Mouse (Mus musculus) embryonic stem cell, embryonic (primary cell): ENCODE results near the gene Kcnmb2.

Experiments used
- CTCF ChIA-PET, 4 experiments: fragments of 300-600 bp in 2 of 4; fragments of 350-600 bp in 2 of 4; sonication (Branson Sonifier 250); formaldehyde crosslinking; loops; one replicate each; lab custom pipeline; 2022; ENCODE audit warnings: inconsistent platforms in 2 of 4; lab: Charles Lee
- POLR2A ChIA-PET, 4 experiments: fragments of 300-600 bp in 2 of 4; fragments of 350-600 bp in 2 of 4; sonication (Branson Sonifier 250); formaldehyde crosslinking; loops; one replicate each; lab custom pipeline; 2022; ENCODE audit warnings: antibody characterized with exemption in 4 of 4, inconsistent platforms in 1 of 4; lab: Charles Lee

Kcnmb2 gene

DNA sequence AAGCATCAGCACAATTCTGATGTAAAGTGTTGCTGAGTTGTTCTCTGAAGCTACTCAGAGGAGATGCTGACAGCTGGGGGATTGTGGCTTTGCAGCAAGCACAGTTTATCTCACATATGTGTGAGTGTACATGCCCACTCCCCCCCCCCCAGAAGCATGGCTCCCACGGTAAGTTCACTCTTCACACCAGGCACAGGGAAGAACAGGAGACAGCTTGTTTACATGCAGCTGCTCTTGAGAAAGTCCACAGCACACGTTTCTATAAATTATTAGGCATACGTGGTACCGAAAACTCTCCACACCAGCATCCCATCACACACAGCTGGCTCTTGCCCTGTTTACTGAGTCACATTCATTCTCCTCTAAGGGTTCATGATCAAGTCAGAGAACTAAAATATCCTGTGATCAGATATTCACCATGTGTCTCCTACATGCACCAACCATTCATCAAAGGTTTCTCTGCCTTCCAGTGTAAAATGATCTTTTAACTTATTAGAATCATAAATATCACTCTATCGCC is 89.3 kb downstream of the Kcnmb2 start:
- ChIA-PET POLR2A (interaction anchor here in 1 of 4 experiments (0.7 to 1.1 kb wide), 2 partner anchors 135 to 405 kb away, joined by 3 to 8 read pairs; no protein-coding TSS in a partner anchor), CTCF (no interaction called here)

- POLR2A ChIA-PET, result interaction anchor here in 1 of 4 experiments (0.6 kb wide), 1 partner anchor 518 kb away, joined by 3 read pairs; the partner anchor contains the start of gene Mfn1
- CTCF ChIA-PET, result no interaction called here
Measured at GRCm38 (mm10) chr3:32011566-32011965, 109.3 kb downstream of the Kcnmb2 start.

- CTCF ChIA-PET, result no interaction called here
- POLR2A ChIA-PET, result interaction anchor here in 1 of 4 experiments (0.6 kb wide), 1 partner anchor 517 kb away, joined by 3 read pairs; the partner anchor contains the start of gene Mfn1
Measured at GRCm38 (mm10) chr3:32012205-32012931, 110.1 kb downstream of the Kcnmb2 start.

DNA sequence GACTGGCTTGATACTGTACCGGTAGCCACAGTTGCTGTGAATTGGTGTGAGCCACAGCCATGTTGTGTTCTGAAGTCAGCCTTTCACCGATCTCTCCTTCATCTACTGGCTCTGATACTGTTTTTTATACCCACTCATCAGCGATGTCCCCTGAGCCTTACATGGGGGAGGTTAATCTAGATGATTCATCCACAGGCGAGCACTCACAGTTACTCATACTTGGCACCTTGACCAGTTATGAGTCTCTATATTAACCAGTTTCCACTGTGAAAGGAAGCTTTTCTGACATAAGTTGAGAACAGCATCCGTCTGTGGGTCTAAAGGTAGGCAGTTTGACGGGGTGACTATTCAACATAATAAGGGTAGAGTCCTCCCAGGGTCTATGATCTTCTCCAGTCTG is 118.7 kb downstream of the Kcnmb2 start:
- CTCF ChIA-PET, result interaction anchor here in 1 of 4 experiments (0.5 kb wide), 1 partner anchor 11 kb away, joined by 3 read pairs; no protein-coding TSS in a partner anchor

DNA sequence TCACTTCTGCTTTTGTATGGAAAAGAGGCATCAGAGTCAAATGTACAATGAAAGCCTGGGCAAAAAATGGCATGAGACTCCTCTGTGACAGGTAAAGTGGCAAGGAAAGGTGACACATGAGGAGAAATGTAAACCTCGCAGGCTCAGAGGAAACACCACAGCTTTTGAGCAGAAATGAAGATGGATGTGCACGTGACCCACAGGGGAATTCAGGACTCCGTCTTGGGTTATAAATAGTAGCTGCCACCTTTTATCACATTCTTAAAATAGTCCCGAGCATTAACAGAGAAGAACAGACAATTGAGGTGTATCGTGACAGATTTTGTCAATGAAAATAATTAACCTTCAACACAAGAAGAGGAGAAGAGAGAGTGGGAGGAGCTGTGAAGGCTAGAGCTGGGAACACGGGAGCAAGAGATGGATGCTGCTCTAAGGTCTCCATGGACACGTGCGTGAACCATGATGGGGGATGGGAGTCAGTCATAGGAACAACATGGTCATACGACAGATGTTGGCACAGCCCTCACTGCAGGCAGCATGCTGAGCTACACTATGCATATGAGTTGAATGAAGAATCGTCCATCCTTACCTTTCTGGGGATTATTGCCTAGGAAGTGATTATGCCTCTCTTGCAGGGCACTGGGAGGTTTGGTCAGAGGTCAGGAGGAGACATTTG is 127.2 kb downstream of the Kcnmb2 start:
- POLR2A ChIA-PET, result no interaction called here
- CTCF ChIA-PET, result no interaction called here

More for the DNA sequence above, 118.7 kb downstream of the Kcnmb2 start:
- POLR2A ChIA-PET, result no interaction called here

GRCm38 (mm10) chr3:32032381-32032780 is 130.1 kb downstream of the Kcnmb2 start:
- CTCF ChIA-PET, result interaction anchor here in 2 of 4 experiments (0.6 to 0.7 kb wide), 3 partner anchors 11 to 146 kb away, joined by 3 to 5 read pairs (median 3); no protein-coding TSS in a partner anchor
- POLR2A ChIA-PET, result interaction anchor here in 1 of 4 experiments (0.6 to 0.7 kb wide), 2 partner anchors 66 to 147 kb away, joined by 4 read pairs; no protein-coding TSS in a partner anchor

GRCm38 (mm10) chr3:32043814-32044213 is 141.5 kb downstream of the Kcnmb2 start:
- POLR2A ChIA-PET, result no interaction called here
- CTCF ChIA-PET, result no interaction called here

GRCm38 (mm10) chr3:32048777-32049176 is 146.5 kb downstream of the Kcnmb2 start:
- ChIA-PET POLR2A (no interaction called here), CTCF (no interaction called here)

DNA sequence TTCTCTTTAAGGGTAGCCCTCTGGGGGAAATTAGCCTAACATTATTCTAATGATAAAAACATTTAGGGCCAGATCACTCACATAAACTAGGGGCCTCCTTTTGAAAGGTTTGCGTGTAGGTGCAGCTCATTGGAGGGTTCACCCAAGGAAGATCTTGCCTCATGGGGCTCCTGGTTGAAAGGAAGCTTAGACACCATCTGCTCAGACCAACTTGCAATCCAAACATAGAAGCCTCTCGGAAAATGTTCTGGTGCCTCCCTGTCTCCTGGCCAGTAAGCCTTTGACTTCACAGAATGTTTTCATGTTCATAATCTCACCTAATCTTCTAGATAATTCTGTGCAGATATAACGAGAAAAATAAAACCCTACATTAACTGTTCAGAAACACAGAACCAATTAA is 150.3 kb downstream of the Kcnmb2 start:
- CTCF ChIA-PET, result no interaction called here

DNA sequence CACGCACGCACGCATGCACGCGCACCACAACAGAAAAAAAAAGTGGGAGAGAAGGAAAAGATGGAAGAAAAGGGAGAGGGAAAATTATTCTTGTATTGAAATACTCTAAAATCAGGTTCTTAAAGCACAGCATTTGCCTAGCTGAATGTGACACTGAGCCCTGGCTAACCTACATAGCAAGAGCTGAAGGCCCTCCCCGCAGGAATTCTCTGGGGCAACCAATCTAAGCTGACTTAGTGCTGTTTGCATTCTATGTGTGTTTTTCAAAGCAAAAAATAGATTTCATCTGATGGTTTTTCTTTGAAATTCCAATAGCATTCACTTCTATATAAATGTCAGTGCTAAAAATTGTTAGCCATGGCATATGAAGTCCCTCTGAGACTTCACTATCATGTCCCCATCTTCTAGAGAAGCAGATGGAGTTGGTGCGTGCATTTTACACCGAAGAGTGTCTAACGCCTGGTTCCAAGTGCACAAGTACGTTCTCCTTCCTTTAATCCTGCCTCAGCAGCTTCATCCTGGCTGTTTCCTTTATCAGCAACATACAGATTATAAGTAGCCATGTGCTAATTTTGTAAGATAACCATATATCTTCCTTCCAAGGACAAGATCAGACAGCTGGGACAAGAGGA is 151.4 kb downstream of the Kcnmb2 start:
- POLR2A ChIA-PET, result interaction anchor here in 1 of 4 experiments (1.4 kb wide), 1 partner anchor 12 kb away, joined by 4 read pairs; no protein-coding TSS in a partner anchor
- CTCF ChIA-PET, result no interaction called here

More for the DNA sequence above, 150.3 kb downstream of the Kcnmb2 start:
- POLR2A ChIA-PET, result no interaction called here

DNA sequence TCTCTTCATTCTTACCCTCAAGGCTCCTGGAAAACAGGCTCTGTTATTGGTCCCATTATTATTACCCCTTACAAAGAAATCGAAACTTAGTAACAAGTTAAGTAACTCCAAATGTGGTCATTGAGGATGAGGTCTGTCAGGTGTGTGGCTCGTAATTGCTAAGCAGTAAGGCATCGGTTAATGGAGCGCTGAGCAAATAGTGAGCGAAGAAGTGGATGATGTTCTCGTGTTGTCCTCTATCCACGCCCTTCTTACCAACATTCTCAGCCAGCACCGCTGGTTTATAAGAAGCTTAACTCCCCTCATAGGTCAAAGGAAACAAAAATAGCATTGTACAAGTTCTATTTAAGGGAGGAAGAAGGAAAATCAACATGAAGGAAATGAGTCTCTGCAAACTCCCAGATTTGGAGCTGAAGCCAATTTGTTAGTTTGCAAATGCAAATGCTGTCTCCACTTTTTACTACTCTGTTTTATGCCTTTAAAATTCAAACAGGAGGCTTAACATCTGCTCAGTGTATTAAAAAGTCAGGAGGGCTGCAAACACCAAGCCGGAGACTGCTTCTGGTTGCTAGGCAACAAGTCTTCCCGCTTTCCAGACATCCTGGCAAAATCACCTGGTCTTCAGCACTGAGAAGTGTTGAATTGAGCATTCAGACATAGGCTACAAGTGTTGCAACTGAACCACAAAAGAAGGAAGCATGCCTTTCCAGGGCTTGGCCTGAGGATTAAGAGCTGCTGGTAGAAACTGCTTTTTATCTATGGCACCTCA is 157.8 kb downstream of the Kcnmb2 start:
- ChIA-PET POLR2A (interaction anchor here in 1 of 4 experiments (1.2 to 1.6 kb wide), 2 partner anchors 7 to 9 kb away, joined by 3 to 7 read pairs; no protein-coding TSS in a partner anchor), CTCF (interaction anchor here in 1 of 4 experiments (0.8 kb wide), 1 partner anchor 24 kb away, joined by 3 read pairs; no protein-coding TSS in a partner anchor)

- POLR2A ChIA-PET, result interaction anchor here in 1 of 4 experiments (0.5 to 0.8 kb wide), 2 partner anchors 27 to 255 kb away, joined by 3 read pairs; no protein-coding TSS in a partner anchor
- CTCF ChIA-PET, result no interaction called here
Measured at GRCm38 (mm10) chr3:32062685-32063084, 160.4 kb downstream of the Kcnmb2 start.

- ChIA-PET CTCF (no interaction called here), POLR2A (interaction anchor here in 1 of 4 experiments (0.8 kb wide), 1 partner anchor 41 kb away, joined by 3 read pairs; no protein-coding TSS in a partner anchor)
Measured at GRCm38 (mm10) chr3:32063312-32063711, 161.0 kb downstream of the Kcnmb2 start.

GRCm38 (mm10) chr3:32067004-32067935 is 165.0 kb downstream of the Kcnmb2 start:
- CTCF ChIA-PET, result interaction anchor here in 1 of 4 experiments (1.0 kb wide), 1 partner anchor 277 kb away, joined by 3 read pairs; no protein-coding TSS in a partner anchor
- POLR2A ChIA-PET, result interaction anchor here in 2 of 4 experiments (0.9 to 1.3 kb wide), 2 partner anchors 8 to 17 kb away, joined by 3 read pairs; no protein-coding TSS in a partner anchor

DNA sequence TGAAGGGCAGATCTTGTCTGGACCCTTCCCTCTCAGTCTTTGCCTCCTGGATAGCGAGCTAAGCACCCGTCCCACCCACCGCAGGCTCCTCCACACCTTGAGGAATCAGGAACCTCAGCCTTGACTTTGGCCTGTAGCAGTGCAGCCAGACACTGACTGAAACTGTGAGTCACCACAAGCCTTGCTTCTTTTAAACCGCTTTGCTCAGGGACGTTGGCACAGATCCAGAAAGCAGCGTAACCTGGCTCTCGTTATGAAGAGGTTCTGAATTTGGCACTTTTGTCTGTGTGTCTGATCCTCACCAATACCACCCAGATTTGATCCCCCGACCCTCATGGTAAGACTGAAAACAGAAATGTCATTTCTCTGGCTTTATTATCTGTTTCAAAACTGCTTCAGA is 171.6 kb downstream of the Kcnmb2 start:
- ChIA-PET POLR2A (no interaction called here), CTCF (no interaction called here)

DNA sequence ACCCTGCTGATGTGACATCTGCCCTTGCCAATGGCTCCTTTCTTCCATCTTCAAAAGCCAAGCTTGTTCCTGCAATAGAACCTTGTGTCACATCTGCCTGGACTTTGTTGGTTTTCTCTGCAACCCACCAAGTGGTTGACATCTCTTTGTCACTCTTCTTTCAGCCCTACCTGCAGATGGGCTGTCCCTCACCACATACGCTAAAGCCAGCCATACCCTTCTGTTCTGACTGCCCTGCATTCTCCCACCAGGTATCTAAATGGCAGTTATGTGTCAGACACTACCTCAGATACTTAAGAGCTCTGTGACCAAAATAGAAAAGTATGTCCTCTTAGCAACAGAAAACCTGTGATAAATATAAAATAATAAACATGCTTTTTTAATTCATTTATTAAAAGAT is 186.5 kb downstream of the Kcnmb2 start:
- ChIA-PET CTCF (no interaction called here), POLR2A (no interaction called here)

GRCm38 (mm10) chr3:32101391-32101790 is 199.1 kb downstream of the Kcnmb2 start:
- POLR2A ChIA-PET, result interaction anchor here in 1 of 4 experiments (0.6 kb wide), 1 partner anchor 60 kb away, joined by 3 read pairs; no protein-coding TSS in a partner anchor
- CTCF ChIA-PET, result no interaction called here
